Mouse (Mus musculus): Measurements from ENCODE around the gene Pdf.

DNA sequence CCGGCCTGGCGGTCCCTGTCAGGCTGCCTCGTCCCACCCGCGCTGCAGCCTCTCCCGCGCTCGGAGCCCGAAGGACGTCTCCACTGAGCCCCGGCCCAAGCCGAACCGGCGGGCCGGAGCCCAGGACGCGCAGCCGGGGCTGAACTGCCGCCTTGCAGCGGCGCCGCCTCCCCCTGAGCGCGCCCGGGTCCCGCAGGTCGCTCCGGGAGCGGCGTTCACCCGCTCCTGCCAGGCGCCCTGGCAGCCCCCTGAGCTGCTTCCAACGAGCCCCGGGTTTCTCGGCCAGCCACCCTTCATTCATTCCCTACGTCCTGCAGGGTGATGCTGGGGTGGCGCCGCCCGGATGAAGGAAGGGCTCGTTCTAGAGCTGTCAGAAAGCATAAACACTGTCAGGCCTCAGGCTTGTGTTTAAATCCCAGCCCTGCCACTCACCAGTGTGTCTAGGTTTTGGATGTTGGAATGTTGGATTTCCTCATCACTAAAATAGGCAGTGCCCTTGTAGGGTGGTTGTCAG, 16.8 kb downstream of the Pdf start:
- TF ChIP-seq CTCF (IDR thresholded peaks at IDR 0.05; ENCODE audit: extremely low read depth, insufficient read length, insufficient replicate concordance, low read depth, low read length) (no peak), POLR2A (IDR thresholded peaks at IDR 0.05; ENCODE audit: low read depth, low read length) (no peak)

Data from small intestine, adult 2 months (tissue).